Mouse (Mus musculus) ES-E14 (cell line): Measurements from ENCODE around the gene Arhgap44.

Experiments used
- CHD2 ChIP-seq: IDR thresholded peaks from 2 replicates; pipeline ENCODE4 v1.6.1; 2014; ENCODE audit warnings: mild to moderate bottlenecking, low read depth, low read length, inconsistent platforms
- MAFK ChIP-seq: IDR thresholded peaks from 2 replicates; pipeline ENCODE4 v1.6.1; 2014; ENCODE audit warnings: mild to moderate bottlenecking, low read depth, low read length, inconsistent platforms; ENCODE audit not compliant: insufficient read depth
- ZC3H11A ChIP-seq: IDR thresholded peaks from 2 replicates; pipeline ENCODE4 v1.6.1; 2012; ENCODE audit warnings: low read depth, mild to moderate bottlenecking, inconsistent platforms, low read length, borderline replicate concordance
- ZNF384 ChIP-seq: IDR thresholded peaks from 2 replicates; pipeline ENCODE4 v1.6.1; 2012; ENCODE audit warnings: low read depth, low read length, inconsistent platforms

GRCm38 (mm10) chr11:65097526-65098070 lies 65.2 kb downstream of the Arhgap44 start:
- TF ChIP-seq ZNF384 (no peak), MAFK (no peak), CHD2 (no peak), ZC3H11A (no peak)
